Comparison of ENCODE assay signal across 8 mouse cellular contexts in the genomic region with DNA sequence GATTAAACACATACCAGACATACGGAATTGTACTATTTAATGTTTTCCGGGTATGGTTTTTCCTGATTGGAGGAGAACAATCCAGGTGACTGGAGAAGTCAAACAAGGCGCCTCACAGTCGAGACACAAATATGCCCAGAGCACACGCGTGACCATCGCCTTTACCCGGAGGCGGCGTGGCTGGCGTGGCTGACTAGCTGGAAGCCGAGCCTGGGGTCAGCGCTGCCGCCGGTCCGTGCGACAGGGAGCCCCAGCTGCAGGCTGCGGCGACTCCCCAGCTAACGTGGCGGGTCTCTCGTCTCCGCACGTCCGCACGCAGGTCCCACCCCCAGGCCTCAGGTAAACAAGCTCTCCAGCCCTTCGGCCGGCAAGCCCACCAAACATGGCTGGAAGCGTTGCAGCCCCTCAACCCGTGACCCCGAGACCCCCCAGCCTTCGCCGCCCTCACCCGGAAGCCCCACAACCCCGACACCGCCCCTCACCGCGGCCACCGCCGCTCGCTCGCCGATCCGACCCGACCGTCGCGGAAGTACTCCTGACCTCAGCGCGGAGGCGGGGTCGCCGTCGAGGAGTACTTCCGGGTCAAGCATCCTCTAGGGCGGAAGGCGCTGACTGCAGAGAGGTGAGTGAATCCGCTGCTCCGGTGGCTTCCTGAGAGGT. TPM values are rescaled to one million over a fixed set of nuclear protein-coding genes. Genes with fewer than 3 reads are reported as not detected.
A peak's percentile ranks its signal among the peaks of the same experiment; 100 is the strongest.
DNase-seq lines count a peak whose midpoint lies in the region; ATAC-seq and TF ChIP-seq lines count a peak whose summit lies in the region.

Gene Fam114a2 (minus strand): TSS at position 527 of the 660 bp plus-strand sequence.
Gene Mfap3 (plus strand): TSS at position 574 of the 660 bp plus-strand sequence.

- WGBS in heart, embryonic 11.5 days (ENCODE audit: insufficient replicate concordance), result under 1% methylated on average over 59 of the region's 59 CpGs
- WGBS in kidney, embryonic 16.5 days, result under 1% methylated on average over 56 of the region's 59 CpGs
- WGBS in liver, adult 2 months, result under 1% methylated on average over 59 of the region's 59 CpGs

- peak; percentile 99 for ATAC-seq in erythroblast, adult 5-6 weeks (replicated peaks; ENCODE audit: low FRiP score, poor library complexity, severe bottlenecking)
- peak; percentile 89 for ATAC-seq in heart, embryonic 11.5 days (replicated peaks; ENCODE audit: insufficient number of reproducible peaks, low FRiP score, low TSS enrichment)
- ATAC-seq in kidney, embryonic 16.5 days (ENCODE audit: low FRiP score, low TSS enrichment), result peak; percentile 96

- H3K9me3 ChIP-seq in heart, embryonic 11.5 days (replicated peaks; ENCODE audit: control insufficient read depth, low read length), result no peaks in the 10 kb centered on the region
- no peaks in the 10 kb centered on the region for H3K9me3 ChIP-seq in kidney, embryonic 16.5 days (ENCODE audit: low read length)

- DNase-seq in B cell, adult 2 months, result peak; percentile 96
- DNase-seq in brain, adult 2 months (ENCODE audit: low read depth, low spot score), result peak; percentile 93
- peak; percentile 68 for DNase-seq in liver, adult 2 months (ENCODE audit: extremely low read depth, low read depth, low spot score)
- peak; percentile 94 for DNase-seq in splenic B cell, adult 2 months (ENCODE audit: low read depth, low spot score)

- peak; percentile 60 for TF ChIP-seq POLR2A in liver, adult 2 months (IDR thresholded peaks at IDR 0.05; ENCODE audit: extremely low read depth, insufficient read depth, low read length)
- peak; percentile 83 for TF ChIP-seq POLR2A in myocyte (IDR thresholded peaks at IDR 0.05; ENCODE audit: insufficient read length, low read depth)

- peak within 1 kb of the TSS; percentile 90 for H3K9ac ChIP-seq in heart, embryonic 11.5 days (ENCODE audit: low read depth, low read length)
- peak within 1 kb of the TSS; percentile 79 for H3K9ac ChIP-seq in kidney, embryonic 16.5 days (replicated peaks; ENCODE audit: low read length)
- peak within 1 kb of the TSS; percentile 91 for H3K9ac ChIP-seq in liver, adult 2 months (ENCODE audit: low read depth, low read length)

- H3K27ac ChIP-seq in heart, embryonic 11.5 days (ENCODE audit: low read depth, low read length), result peak within 1 kb of the TSS; percentile 80
- H3K27ac ChIP-seq in kidney, embryonic 16.5 days (ENCODE audit: low read length), result peak within 1 kb of the TSS; percentile 48
- peak within 1 kb of the TSS; percentile 85 for H3K27ac ChIP-seq in liver, adult 2 months (replicated peaks; ENCODE audit: insufficient read depth, low read depth, low read length)

- no peaks in the 10 kb centered on the region for H3K27me3 ChIP-seq in heart, embryonic 11.5 days (ENCODE audit: control insufficient read depth, insufficient read depth, low read length)
- H3K27me3 ChIP-seq in kidney, embryonic 16.5 days (ENCODE audit: insufficient read depth, low read length), result no peaks in the 10 kb centered on the region
- no peaks in the 10 kb centered on the region for H3K27me3 ChIP-seq in liver, adult 2 months (ENCODE audit: control insufficient read depth, insufficient read depth, low read length)
- no peaks in the 10 kb centered on the region for H3K27me3 ChIP-seq in myocyte (ENCODE audit: control insufficient read depth, insufficient read depth, insufficient read length)
- no peaks in the 10 kb centered on the region for H3K27me3 ChIP-seq in splenic B cell, adult 2 months (ENCODE audit: control insufficient read depth, insufficient read depth, low read length, poor library complexity, severe bottlenecking)

- peaks cover 22% of the 10 kb centered on the region for H3K79me2 ChIP-seq in liver, adult 2 months (ENCODE audit: control insufficient read depth, insufficient read depth, low read length)
- peaks cover 64% of the 10 kb centered on the region for H3K79me2 ChIP-seq in myocyte (ENCODE audit: control insufficient read depth, insufficient read depth)

- no peak for TF ChIP-seq CTCF in liver, adult 2 months (IDR thresholded peaks at IDR 0.05; ENCODE audit: low read depth, low read length)

- H3K4me1 ChIP-seq in heart, embryonic 11.5 days (ENCODE audit: control insufficient read depth, insufficient read depth, low read length), result peaks cover 8% of the 10 kb centered on the region
- H3K4me1 ChIP-seq in kidney, embryonic 16.5 days (ENCODE audit: insufficient read depth, low read length), result peaks cover 16% of the 10 kb centered on the region
- H3K4me1 ChIP-seq in liver, adult 2 months (ENCODE audit: control insufficient read depth, insufficient read depth, low read length), result peaks cover 4% of the 10 kb centered on the region; the same call in 1 of the 2 replicates

- peak within 1 kb of the TSS; percentile 97 for H3K4me3 ChIP-seq in heart, embryonic 11.5 days (ENCODE audit: low read depth, low read length)
- H3K4me3 ChIP-seq in kidney, embryonic 16.5 days (ENCODE audit: low read length), result peak within 1 kb of the TSS; percentile 69
- H3K4me3 ChIP-seq in liver, adult 2 months (ENCODE audit: insufficient read depth, low read depth, low read length), result peak within 1 kb of the TSS; percentile 88
- peak within 1 kb of the TSS; percentile 92 for H3K4me3 ChIP-seq in myocyte

- H3K4me2 ChIP-seq in heart, embryonic 11.5 days, result peak within 1 kb of the TSS; percentile 66
- H3K4me2 ChIP-seq in kidney, embryonic 16.5 days (replicated peaks; ENCODE audit: low read depth, low read length), result peak within 1 kb of the TSS; percentile 75
- peak within 1 kb of the TSS; percentile 79 for H3K4me2 ChIP-seq in myocyte (ENCODE audit: low read depth)

- H3K36me3 ChIP-seq in heart, embryonic 11.5 days (ENCODE audit: control insufficient read depth, insufficient read depth, low read length), result no peaks in the 10 kb centered on the region; the same call in 1 of the 2 replicates
- no peaks in the 10 kb centered on the region for H3K36me3 ChIP-seq in kidney, embryonic 16.5 days (ENCODE audit: insufficient read depth, low read length)
- peaks cover 8% of the 10 kb centered on the region for H3K36me3 ChIP-seq in liver, adult 2 months (ENCODE audit: control insufficient read depth, insufficient read depth, low read length)
- H3K36me3 ChIP-seq in myocyte (ENCODE audit: control insufficient read depth, insufficient read depth), result peaks cover 3% of the 10 kb centered on the region
- H3K36me3 ChIP-seq in splenic B cell, adult 2 months (ENCODE audit: control insufficient read depth, insufficient read depth, low read length, poor library complexity, severe bottlenecking), result peaks cover 3% of the 10 kb centered on the region

- H3ac ChIP-seq in myocyte (ENCODE audit: control insufficient read depth, insufficient read length), result peak within 1 kb of the TSS; percentile 81

TF ChIP-seq in myocyte, 11 proteins besides CTCF, POLR2A, EP300 and RAD21:
- no peak for TF ChIP-seq TCF3 (IDR thresholded peaks at IDR 0.05; ENCODE audit: insufficient read length, low read depth)
- no peak for TF ChIP-seq USF1 (IDR thresholded peaks at IDR 0.05; ENCODE audit: low read depth)
- peak; percentile 79 for TF ChIP-seq POLR2AphosphoS2 (IDR thresholded peaks at IDR 0.05; ENCODE audit: insufficient read length, low read depth)
- TF ChIP-seq MYOD1 (IDR thresholded peaks at IDR 0.05; ENCODE audit: control insufficient read depth in 1 of 3, insufficient read length in 2 of 3, low read depth in 2 of 3), result no peak
- TF ChIP-seq TCF12 (IDR thresholded peaks at IDR 0.05; ENCODE audit: insufficient read depth, poor library complexity, severe bottlenecking), result no peak
- no peak for TF ChIP-seq SRF (IDR thresholded peaks at IDR 0.05; ENCODE audit: control insufficient read depth, insufficient read length, low read depth)
- TF ChIP-seq MYOG (IDR thresholded peaks at IDR 0.05; ENCODE audit: control insufficient read depth in 1 of 3, insufficient read depth in 1 of 3, insufficient read length in 2 of 3, low read depth in 2 of 3), result no peak
TF ChIP-seq in myocyte: peak in this region for 1.

RNA-seq across cellular contexts. Expression of gene Fam114a2, which starts in this region (rescaled TPM):
- total RNA-seq in erythroblast, adult 5-6 weeks (2015; ENCODE audit: low replicate concordance), result 28.4 and 29.5 TPM in 2 replicates
- 59.7 and 70.8 TPM in 2 replicates for total RNA-seq in erythroblast, adult 5-6 weeks (2017; ENCODE audit: low replicate concordance)
- polyA plus RNA-seq in heart, embryonic 11.5 days (2014; fragmentation: Nextera tagmentation; extraction: Ambion mirVana), result 49.4 and 50.4 TPM in 2 replicates
- 87.2 and 96.8 TPM in 2 replicates for polyA plus RNA-seq in kidney, embryonic 16.5 days (2015; fragmentation: Nextera tagmentation; extraction: Ambion mirVana)
- 27.4 and 29.8 TPM in 2 replicates for total RNA-seq in liver, adult 2 months (2014; rRNA removed)
- polyA plus RNA-seq in liver, adult 2 months (2012; rRNA removed), result 14.4 and 20.1 TPM in 2 replicates
- 28.7 TPM for polyA plus RNA-seq in myocyte (2012; fragmentation: generic; extraction: Trizol)

RNA-seq across cellular contexts. Expression of gene Mfap3, which starts in this region (rescaled TPM):
- total RNA-seq in erythroblast, adult 5-6 weeks (2015; ENCODE audit: low replicate concordance), result 10.8 and 12.5 TPM in 2 replicates
- 6.3 and 7.6 TPM in 2 replicates for total RNA-seq in erythroblast, adult 5-6 weeks (2017; ENCODE audit: low replicate concordance)
- 32.7 and 37.9 TPM in 2 replicates for polyA plus RNA-seq in heart, embryonic 11.5 days (2014; fragmentation: Nextera tagmentation; extraction: Ambion mirVana)
- polyA plus RNA-seq in kidney, embryonic 16.5 days (2015; fragmentation: Nextera tagmentation; extraction: Ambion mirVana), result 50.7 and 51.3 TPM in 2 replicates
- 6.7 and 8.1 TPM in 2 replicates for total RNA-seq in liver, adult 2 months (2014; rRNA removed)
- 3.3 and 5.1 TPM in 2 replicates for polyA plus RNA-seq in liver, adult 2 months (2012; rRNA removed)
- polyA plus RNA-seq in myocyte (2012; fragmentation: generic; extraction: Trizol), result 6.4 TPM

Comparison
In these comparisons a context has a peak if more than half of its experiments do, and no peak if none do; other contexts are left out.
1. Peak in every context shown above with its lines: DNase-seq, ATAC-seq, H3K4me3 ChIP-seq and H3K27ac ChIP-seq.